Mouse (Mus musculus) CH12F3 (cell line): Measurements from ENCODE around the gene Trmt2b.

ENCODE experiments used
- in situ Hi-C: fragments of 300-500 bp; cut with MboI; formaldehyde crosslinking; loops from 2 replicates; pipeline ENCODE4 v1.14.3; 2020; ENCODE audit warnings: low sequenced_read_pairs

Gene Trmt2b

GRCm38 (mm10) chrX:134276275-134277160 is at the start of gene Trmt2b:
Gene Trmt2b (minus strand): TSS chrX:134276984.
- in situ Hi-C loops, result no loop called here

GRCm38 (mm10) chrX:134319153-134319932 is 42.6 kb upstream of the Trmt2b start:
- in situ Hi-C loops, result loop anchor here (10.0 kb wide), 1 partner anchor 55 kb away; no protein-coding TSS in a partner anchor

DNA sequence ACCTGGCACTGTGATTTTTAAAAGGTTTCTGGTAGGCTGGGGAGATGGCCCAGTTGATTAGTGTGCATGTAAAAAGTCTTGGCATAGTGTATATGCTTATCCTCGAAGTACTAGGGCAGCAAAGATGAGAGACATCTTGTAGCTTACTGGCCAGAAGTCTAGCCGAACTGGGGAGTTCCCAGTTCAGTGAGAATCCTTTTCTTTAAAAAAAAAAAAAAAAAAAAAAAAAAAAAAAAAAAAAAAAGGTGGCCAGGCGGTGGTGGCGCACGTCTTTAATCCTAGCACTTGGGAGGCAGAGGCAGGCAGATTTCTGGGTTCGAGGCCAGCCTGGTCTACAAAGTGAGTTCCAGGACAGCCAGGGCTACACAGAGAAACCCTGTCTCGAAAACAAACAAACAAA is 34.4 kb upstream of the Trmt2b start:
- in situ Hi-C loops, result loop anchor here (10.0 kb wide), 1 partner anchor 46 kb away; no protein-coding TSS in a partner anchor

DNA sequence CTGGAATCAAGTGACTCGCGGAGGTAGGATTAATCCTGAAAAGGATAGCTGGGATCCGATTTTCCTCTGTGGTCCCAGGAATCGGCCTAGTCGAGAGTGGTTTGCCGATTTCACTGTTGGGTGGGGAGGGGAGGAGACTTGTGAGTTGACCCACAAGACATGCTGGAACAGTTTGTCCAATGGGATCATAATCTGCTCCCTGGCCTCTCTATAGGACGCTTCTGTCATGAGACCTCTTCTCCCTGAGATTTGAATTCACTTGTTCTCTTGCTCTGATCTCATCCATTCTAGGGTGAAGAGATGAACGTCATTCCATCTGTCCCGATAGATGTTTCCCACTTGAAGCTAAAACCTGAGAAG is 31.5 kb upstream of the Trmt2b start:
- in situ Hi-C loops, result no loop called here

- in situ Hi-C loops, result no loop called here
These were observed 30.9 kb upstream of the Trmt2b start, which contains the start of gene Cenpi for GRCm38 (mm10) chrX:134307534-134308274. Gene Cenpi (plus strand): TSS chrX:134308084.

GRCm38 (mm10) chrX:134303287-134303686 is 26.5 kb upstream of the Trmt2b start:
- in situ Hi-C loops, result no loop called here

DNA sequence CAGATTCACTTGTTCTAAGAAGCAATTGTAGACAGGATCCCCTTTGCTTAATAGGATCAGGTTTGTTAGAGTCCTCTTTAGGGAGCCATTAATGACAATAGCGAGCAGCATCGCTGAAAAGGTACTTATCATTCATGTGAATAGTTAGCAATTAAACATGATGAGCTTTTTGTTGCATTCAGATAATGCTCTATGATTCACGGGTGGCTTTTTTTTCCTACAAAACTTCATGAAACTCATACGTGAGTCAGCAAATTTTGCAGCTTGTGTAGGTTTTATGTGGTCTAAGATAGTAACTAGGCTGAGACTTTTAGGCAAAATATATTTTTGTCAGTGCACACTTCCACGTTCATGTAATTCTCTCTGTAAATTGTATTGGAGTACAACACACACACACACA is 23.4 kb upstream of the Trmt2b start:
- in situ Hi-C loops, result no loop called here

DNA sequence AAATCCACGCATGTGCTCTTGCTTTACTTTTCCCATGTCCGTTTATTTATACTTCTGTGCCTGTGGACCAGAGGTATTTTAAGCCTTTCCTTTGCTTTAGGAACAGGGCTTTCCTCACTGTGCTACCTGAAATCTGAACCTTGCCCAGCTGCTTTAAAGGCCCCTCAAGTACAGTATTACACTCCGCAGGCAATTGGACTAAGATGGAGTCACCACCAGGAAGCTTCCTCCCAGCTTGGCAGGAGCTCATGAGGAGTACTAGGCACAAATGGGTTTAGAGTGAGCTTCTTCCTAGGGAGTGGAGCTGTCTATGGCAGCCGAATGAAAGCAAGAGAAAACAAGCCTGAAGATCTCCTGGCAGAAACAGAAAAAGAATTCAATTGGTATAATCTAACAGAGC is 20.4 kb upstream of the Trmt2b start:
- in situ Hi-C loops, result no loop called here

- in situ Hi-C loops, result no loop called here
These were observed 20.0 kb upstream of the Trmt2b start for GRCm38 (mm10) chrX:134296737-134297136.

- in situ Hi-C loops, result no loop called here
These were observed 19.5 kb upstream of the Trmt2b start for GRCm38 (mm10) chrX:134296301-134296700.

DNA sequence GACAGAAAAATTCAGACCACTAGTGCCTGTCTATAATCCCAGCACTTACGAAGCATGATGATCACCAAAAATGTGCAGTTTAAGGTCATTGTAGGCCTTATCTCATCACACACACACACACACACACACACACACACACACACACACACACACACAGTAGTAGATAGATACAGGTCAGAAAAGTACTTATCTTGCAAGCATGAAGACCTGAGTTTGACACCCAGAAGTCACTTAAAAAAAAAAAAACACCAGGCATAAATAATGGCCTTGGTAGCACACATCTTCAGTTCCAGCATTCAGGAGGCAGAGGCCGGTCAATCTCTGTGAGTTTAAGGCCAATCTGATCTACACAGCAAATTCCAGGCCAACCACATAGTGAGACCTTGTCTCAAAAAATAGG is 10.5 kb upstream of the Trmt2b start:
- in situ Hi-C loops, result no loop called here

GRCm38 (mm10) chrX:134285791-134286190 is 9.0 kb upstream of the Trmt2b start:
- in situ Hi-C loops, result no loop called here

DNA sequence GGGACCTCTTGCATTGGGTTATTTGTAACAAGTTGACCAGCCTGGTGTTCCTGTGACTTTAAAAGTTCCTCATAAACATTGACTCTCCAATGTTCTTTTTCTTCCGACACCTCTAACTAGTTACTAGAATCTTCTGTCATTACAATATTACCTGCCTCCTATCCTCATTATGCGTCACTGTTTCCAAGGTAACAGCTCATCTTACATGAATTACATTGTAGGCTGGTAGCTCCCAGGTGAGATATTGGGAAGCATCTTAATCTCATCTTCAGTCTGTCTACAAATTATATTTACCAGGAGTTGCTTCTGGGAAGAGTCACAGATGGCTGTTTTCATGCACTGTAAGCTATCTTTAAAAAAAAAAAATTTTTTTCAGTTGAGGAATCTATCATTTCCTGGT is 8.3 kb upstream of the Trmt2b start:
- in situ Hi-C loops, result no loop called here

DNA sequence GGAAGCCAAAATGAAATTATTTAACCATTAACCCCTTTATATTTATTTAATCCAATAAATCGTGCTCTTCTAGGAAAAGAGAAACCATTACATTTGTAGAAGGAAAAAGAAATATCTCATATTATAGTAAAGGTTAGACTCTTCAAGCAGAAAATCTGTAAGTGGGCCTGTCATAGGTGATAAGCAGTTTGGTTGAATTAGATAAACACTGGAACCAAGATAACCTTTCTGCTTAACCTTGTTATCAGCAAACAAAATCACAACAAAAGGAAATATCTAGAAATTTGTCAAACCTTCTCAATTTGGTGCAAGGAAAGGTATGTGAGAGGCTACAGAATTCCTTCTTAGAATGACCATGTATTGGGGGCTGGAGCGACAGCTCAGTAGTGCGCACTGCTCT is 3.7 kb upstream of the Trmt2b start:
- in situ Hi-C loops, result no loop called here

DNA sequence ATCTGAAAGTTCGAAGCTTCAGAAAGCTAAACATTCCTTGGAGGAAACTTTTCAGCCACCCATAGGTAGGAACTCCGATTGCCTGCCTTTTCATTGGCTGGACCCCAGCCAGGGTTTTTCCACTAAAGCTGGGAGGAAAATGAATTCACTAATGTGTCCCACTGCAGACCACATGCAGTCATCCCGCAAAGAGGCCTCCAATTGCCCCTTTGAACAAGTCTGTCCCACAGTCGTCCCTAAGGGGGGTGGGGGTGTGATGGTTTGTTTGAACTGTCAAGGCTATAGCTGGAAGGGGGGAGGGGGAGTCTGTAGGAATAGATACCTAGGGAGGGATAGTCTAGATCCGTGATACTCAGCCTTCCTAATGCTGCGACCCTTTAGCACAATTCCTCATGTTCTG is 1.1 kb downstream of the Trmt2b start:
- in situ Hi-C loops, result no loop called here

- in situ Hi-C loops, result loop anchor here (10.0 kb wide), 1 partner anchor 53 kb away; no protein-coding TSS in a partner anchor
These were observed 14.7 kb downstream of the Trmt2b start for GRCm38 (mm10) chrX:134262129-134262528.

- in situ Hi-C loops, result loop anchor here (10.0 kb wide), 1 partner anchor 54 kb away; no protein-coding TSS in a partner anchor
These were observed 15.6 kb downstream of the Trmt2b start for GRCm38 (mm10) chrX:134261191-134261590.

DNA sequence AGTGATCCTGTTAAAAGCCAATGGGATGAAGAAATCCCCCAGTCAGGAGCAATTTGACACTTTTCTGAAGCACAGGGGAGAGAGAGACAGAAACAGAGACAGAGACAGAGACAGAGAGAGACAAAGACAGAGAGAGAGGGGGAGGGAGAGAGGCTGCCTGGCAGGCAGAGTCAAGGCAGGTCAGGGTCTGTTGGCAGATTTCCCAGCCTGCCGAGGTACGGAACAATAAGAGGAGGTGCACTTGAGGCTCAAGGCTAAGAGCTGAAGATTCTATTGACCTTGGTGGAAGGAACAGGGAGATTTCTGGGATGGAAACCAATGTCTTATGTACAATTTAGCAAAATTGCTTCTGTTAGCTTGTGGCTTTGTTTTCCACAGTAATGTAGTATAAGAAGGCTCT is 28.6 kb downstream of the Trmt2b start:
- in situ Hi-C loops, result no loop called here

GRCm38 (mm10) chrX:134245946-134246345 is 30.8 kb downstream of the Trmt2b start:
- in situ Hi-C loops, result no loop called here

DNA sequence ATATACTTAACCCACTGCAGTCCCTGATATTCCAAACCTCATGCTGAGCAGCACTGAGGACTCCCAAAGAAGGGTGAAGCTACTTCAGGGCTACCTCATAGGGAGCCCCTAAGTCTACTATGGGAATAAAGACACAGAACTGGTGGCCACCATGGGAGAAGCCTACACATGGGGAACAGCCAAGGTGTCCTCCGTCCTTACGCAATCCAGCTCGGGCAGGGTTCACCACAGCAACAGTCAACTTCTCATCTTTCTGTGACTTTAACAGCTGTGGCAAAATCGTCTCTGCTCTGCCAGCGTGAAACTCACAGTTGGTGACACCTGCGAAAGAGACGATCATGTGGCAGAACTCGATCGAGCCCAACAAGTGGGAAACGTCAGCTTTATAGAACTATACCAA is 38.5 kb downstream of the Trmt2b start:
- in situ Hi-C loops, result no loop called here

DNA sequence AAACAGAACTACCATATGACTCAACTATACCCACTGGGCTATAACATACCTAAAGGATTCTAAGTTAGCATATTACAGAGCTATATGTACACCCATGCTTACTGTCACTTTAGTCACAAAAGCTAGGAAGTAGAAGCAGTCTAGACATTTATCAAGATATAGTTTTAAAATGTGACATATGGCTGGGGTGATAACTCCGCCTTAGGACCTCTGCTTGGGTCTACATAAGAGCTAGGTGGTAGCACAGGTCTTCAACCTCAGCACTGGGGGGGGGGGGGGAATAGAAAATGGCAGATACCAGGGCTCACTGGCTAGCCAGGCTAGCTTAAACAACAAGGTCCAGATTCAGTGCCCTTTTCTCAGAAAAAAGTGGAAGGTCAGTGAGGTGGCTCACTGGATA is 43.7 kb downstream of the Trmt2b start:
- in situ Hi-C loops, result no loop called here
